31 mouse cellular contexts compared by ENCODE assay signal in genomic region chr11:33563921-33564320, GRCm38 (mm10). TPM values are rescaled to one million over a fixed set of nuclear protein-coding genes. Genes with fewer than 3 reads are reported as not detected.
"Had no signal": no experiment of that assay in that cellular context is flagged by ENCODE, and none has a peak within 500 bp of the region (broad histone marks: within the 10 kb centered on the region; RNA-seq: fewer than 3 reads in every experiment).

No protein-coding gene starts in this region.

- H3K9me3 ChIP-seq: heart, embryonic 10.5 days; hindbrain, embryonic 12.5 days; intestine, embryonic 15.5 days; limb, embryonic 13.5 days; liver, embryonic 15.5 days had no signal

- H3K27me3 ChIP-seq: heart, embryonic 12.5 days; hindbrain, embryonic 12.5 days; intestine, embryonic 15.5 days; limb, embryonic 13.5 days; liver, embryonic 13.5 days; liver, embryonic 15.5 days had no signal

- DNase-seq: gastrocnemius, adult 2 months; gastrocnemius, postnatal 10 days; gastrocnemius, postnatal 25 days; heart, adult 18-20 months; heart, postnatal 10 days; heart, postnatal 4 days; kidney, adult 18-20 months; kidney, adult 8-10 months; kidney, postnatal 10 days; kidney, postnatal 25 days; kidney, postnatal 4 days; liver; liver, embryonic 13.5 days had no signal

- H3K9ac ChIP-seq: heart, embryonic 12.5 days; hindbrain, embryonic 12.5 days; hindbrain, embryonic 14.5 days; intestine, embryonic 15.5 days; limb, embryonic 13.5 days; liver, embryonic 13.5 days; liver, embryonic 15.5 days had no signal

- H3K36me3 ChIP-seq: heart, embryonic 10.5 days; heart, embryonic 12.5 days; hindbrain, embryonic 10.5 days; hindbrain, embryonic 12.5 days; intestine, embryonic 15.5 days; limb, embryonic 13.5 days; liver, embryonic 13.5 days; liver, embryonic 15.5 days had no signal

- H3K4me2 ChIP-seq: heart, embryonic 12.5 days; hindbrain, embryonic 12.5 days; hindbrain, embryonic 14.5 days; intestine, embryonic 15.5 days; limb, embryonic 13.5 days; liver, embryonic 11.5 days; liver, embryonic 13.5 days; liver, embryonic 15.5 days had no signal

- H3K27ac ChIP-seq: gastrocnemius, adult 2 months; heart, embryonic 10.5 days; hindbrain, embryonic 10.5 days; hindbrain, embryonic 12.5 days; hindbrain, embryonic 14.5 days; intestine, embryonic 15.5 days; layer of hippocampus, adult 2 months; left cerebral cortex, adult 2 months; limb, embryonic 13.5 days; liver, embryonic 13.5 days; liver, embryonic 15.5 days had no signal

- ATAC-seq: hindbrain, embryonic 16.5 days; inflammation-experienced regulatory T-cells, adult 6 months; intestine, embryonic 15.5 days; intestine, postnatal 0 days had no signal

- H3K4me1 ChIP-seq: heart, embryonic 10.5 days; heart, embryonic 12.5 days; hindbrain, embryonic 10.5 days; hindbrain, embryonic 12.5 days; intestine, embryonic 15.5 days; limb, embryonic 13.5 days; liver, embryonic 13.5 days; liver, embryonic 15.5 days had no signal

- H3K4me3 ChIP-seq: gastrocnemius, adult 2 months; heart, embryonic 10.5 days; heart, embryonic 12.5 days; hindbrain, embryonic 10.5 days; hindbrain, embryonic 12.5 days; intestine, embryonic 15.5 days; layer of hippocampus, adult 2 months; left cerebral cortex, adult 2 months; limb, embryonic 13.5 days; liver, embryonic 13.5 days; liver, embryonic 15.5 days had no signal

RNA-seq across cellular contexts. Expression of gene Gabrp, which starts 14.8 kb away (rescaled TPM):
- polyA plus RNA-seq: heart, embryonic 14.5 days; hindbrain, embryonic 14.5 days; hindbrain, embryonic 16.5 days; inflammation-experienced regulatory T-cells, adult 6 months; intestine, postnatal 0 days; liver, embryonic 15.5 days had no signal

RNA-seq across cellular contexts. Expression of gene D130052B06Rik, which starts 35.2 kb away (rescaled TPM):
- polyA plus RNA-seq: heart, embryonic 10.5 days; heart, embryonic 12.5 days; heart, embryonic 14.5 days; heart, embryonic 16.5 days; hindbrain, embryonic 14.5 days; hindbrain, embryonic 16.5 days; inflammation-experienced regulatory T-cells, adult 6 months; intestine, embryonic 15.5 days; intestine, postnatal 0 days; kidney, embryonic 14.5 days; kidney, embryonic 16.5 days; liver, embryonic 11.5 days; liver, embryonic 13.5 days; liver, embryonic 15.5 days had no signal
